Mouse (Mus musculus) spleen, adult 2 months (tissue): ENCODE data around the gene Pithd1.

Source experiments
- CTCF ChIP-seq: fragments of 200-500 bp; IDR thresholded peaks from 2 replicates; pipeline ENCODE4 v1.5.1; 2011; ENCODE audit warnings: mild to moderate bottlenecking, inconsistent platforms; ENCODE audit not compliant: insufficient read depth, insufficient read length, insufficient replicate concordance; ENCODE audit errors: extremely low read depth
- POLR2A ChIP-seq: fragments of 200-500 bp; IDR thresholded peaks from 2 replicates; pipeline ENCODE4 v1.6.1; 2011; ENCODE audit warnings: low read depth, low read length, inconsistent platforms

- no peak for TF ChIP-seq POLR2A
- peak; percentile 86; the same call in 1 of the 2 replicates for TF ChIP-seq CTCF
These were observed 26.3 kb downstream of the Pithd1 start for GRCm38 (mm10) chr4:135960717-135961116.
